Mouse (Mus musculus): ENCODE measurements around the gene Flt3. TPM values are rescaled to one million over a fixed set of nuclear protein-coding genes. Genes with fewer than 3 reads are reported as not detected.

The Flt3 gene
- polyA plus RNA-seq, 1 experiment, result 24.8 TPM

GRCm38 (mm10) chr5:147327636-147328035, 72.7 kb downstream of the Flt3 start:
- H3K4me3 ChIP-seq (replicated peaks; ENCODE audit: insufficient read depth, low read depth, low read length), result no peak overlapping the region
- 87% methylated on average over 5 of the region's 5 CpGs for WGBS
- no peaks in the 10 kb centered on the region for H3K27me3 ChIP-seq (ENCODE audit: control insufficient read depth, insufficient read depth, low read length)
- no peak for DNase-seq
- H3K4me1 ChIP-seq (ENCODE audit: control insufficient read depth, insufficient read depth, low read length), result no peaks in the 10 kb centered on the region
- TF ChIP-seq POLR2A (IDR thresholded peaks at IDR 0.05; ENCODE audit: borderline replicate concordance, insufficient read depth, low read length) (no peak), CTCF (IDR thresholded peaks at IDR 0.05; ENCODE audit: borderline replicate concordance, insufficient read depth, low read depth, low read length) (no peak)
- no peak overlapping the region for H3K27ac ChIP-seq (ENCODE audit: insufficient read depth, low read length)

GRCm38 (mm10) chr5:147325931-147326330, 74.4 kb downstream of the Flt3 start:
- Histone ChIP-seq H3K4me3 (replicated peaks; ENCODE audit: insufficient read depth, low read depth, low read length) (no peak overlapping the region), H3K27ac (ENCODE audit: insufficient read depth, low read length) (no peak overlapping the region), H3K27me3 (ENCODE audit: control insufficient read depth, insufficient read depth, low read length) (no peaks in the 10 kb centered on the region), H3K4me1 (ENCODE audit: control insufficient read depth, insufficient read depth, low read length) (no peaks in the 10 kb centered on the region)
- WGBS, result 39% methylated on average over 11 of the region's 11 CpGs
- no peak for TF ChIP-seq CTCF (IDR thresholded peaks at IDR 0.05; ENCODE audit: borderline replicate concordance, insufficient read depth, low read depth, low read length)
- TF ChIP-seq POLR2A (IDR thresholded peaks at IDR 0.05; ENCODE audit: borderline replicate concordance, insufficient read depth, low read length), result no peak
- no peak for DNase-seq

- peak; percentile 75 for TF ChIP-seq CTCF (IDR thresholded peaks at IDR 0.05; ENCODE audit: borderline replicate concordance, insufficient read depth, low read depth, low read length)
- no peak for TF ChIP-seq POLR2A (IDR thresholded peaks at IDR 0.05; ENCODE audit: borderline replicate concordance, insufficient read depth, low read length)
- DNase-seq, result peak; percentile 36 to 64
- H3K4me1 ChIP-seq (ENCODE audit: control insufficient read depth, insufficient read depth, low read length), result no peaks in the 10 kb centered on the region
- no peak overlapping the region for H3K4me3 ChIP-seq (replicated peaks; ENCODE audit: insufficient read depth, low read depth, low read length)
- H3K27ac ChIP-seq (ENCODE audit: insufficient read depth, low read length), result no peak overlapping the region
- WGBS, result 22% methylated on average over 17 of the region's 17 CpGs
- no peaks in the 10 kb centered on the region for H3K27me3 ChIP-seq (ENCODE audit: control insufficient read depth, insufficient read depth, low read length)
These were observed 76.9 kb downstream of the Flt3 start for GRCm38 (mm10) chr5:147323237-147323917.

- no peak within 1 kb of the TSS for H3K4me3 ChIP-seq (replicated peaks; ENCODE audit: insufficient read depth, low read depth, low read length)
- no peak within 1 kb of the TSS for H3K27ac ChIP-seq (ENCODE audit: insufficient read depth, low read length)
- DNase-seq, result no peak
- TF ChIP-seq CTCF (IDR thresholded peaks at IDR 0.05; ENCODE audit: borderline replicate concordance, insufficient read depth, low read depth, low read length) (no peak), POLR2A (IDR thresholded peaks at IDR 0.05; ENCODE audit: borderline replicate concordance, insufficient read depth, low read length) (no peak)
- no peaks in the 10 kb centered on the region for H3K27me3 ChIP-seq (ENCODE audit: control insufficient read depth, insufficient read depth, low read length)
- 63% methylated on average over 8 of the region's 8 CpGs for WGBS
- H3K4me1 ChIP-seq (ENCODE audit: control insufficient read depth, insufficient read depth, low read length), result no peaks in the 10 kb centered on the region
These were observed 78.1 kb downstream of the Flt3 start, which contains the start of gene Urad for GRCm38 (mm10) chr5:147322183-147322582. Gene Urad, minus strand, starts transcription at chr5:147322440.

- H3K4me1 ChIP-seq (ENCODE audit: control insufficient read depth, insufficient read depth, low read length), result no peaks in the 10 kb centered on the region
- peak in 1 of 2 experiments; percentile 45 for DNase-seq
- no peak overlapping the region for H3K27ac ChIP-seq (ENCODE audit: insufficient read depth, low read length)
- H3K4me3 ChIP-seq (replicated peaks; ENCODE audit: insufficient read depth, low read depth, low read length), result no peak overlapping the region
- TF ChIP-seq POLR2A (IDR thresholded peaks at IDR 0.05; ENCODE audit: borderline replicate concordance, insufficient read depth, low read length) (no peak), CTCF (IDR thresholded peaks at IDR 0.05; ENCODE audit: borderline replicate concordance, insufficient read depth, low read depth, low read length) (peak; percentile 65; the same call in 1 of the 2 replicates)
- H3K27me3 ChIP-seq (ENCODE audit: control insufficient read depth, insufficient read depth, low read length), result no peaks in the 10 kb centered on the region; the same call in 1 of the 2 replicates
These were observed 80.6 kb downstream of the Flt3 start for GRCm38 (mm10) chr5:147319653-147320052.

- no peaks in the 10 kb centered on the region for H3K4me1 ChIP-seq (ENCODE audit: control insufficient read depth, insufficient read depth, low read length)
- DNase-seq, result no peak
- no peak overlapping the region for H3K4me3 ChIP-seq (replicated peaks; ENCODE audit: insufficient read depth, low read depth, low read length)
- 19% methylated on average over 7 of the region's 7 CpGs for WGBS
- H3K27me3 ChIP-seq (ENCODE audit: control insufficient read depth, insufficient read depth, low read length), result no peaks in the 10 kb centered on the region; the same call in 1 of the 2 replicates
- H3K27ac ChIP-seq (ENCODE audit: insufficient read depth, low read length), result no peak overlapping the region
- TF ChIP-seq CTCF (IDR thresholded peaks at IDR 0.05; ENCODE audit: borderline replicate concordance, insufficient read depth, low read depth, low read length) (peak; percentile 26; the same call in 1 of the 2 replicates), POLR2A (IDR thresholded peaks at IDR 0.05; ENCODE audit: borderline replicate concordance, insufficient read depth, low read length) (no peak)
These were observed 82.3 kb downstream of the Flt3 start for GRCm38 (mm10) chr5:147317991-147318390.

- no peaks in the 10 kb centered on the region; the same call in 1 of the 2 replicates for H3K27me3 ChIP-seq (ENCODE audit: control insufficient read depth, insufficient read depth, low read length)
- H3K4me1 ChIP-seq (ENCODE audit: control insufficient read depth, insufficient read depth, low read length), result no peaks in the 10 kb centered on the region
- no peak for DNase-seq
- no peak overlapping the region for H3K27ac ChIP-seq (ENCODE audit: insufficient read depth, low read length)
- TF ChIP-seq POLR2A (IDR thresholded peaks at IDR 0.05; ENCODE audit: borderline replicate concordance, insufficient read depth, low read length) (no peak), CTCF (IDR thresholded peaks at IDR 0.05; ENCODE audit: borderline replicate concordance, insufficient read depth, low read depth, low read length) (no peak)
- 4% methylated on average over 7 of the region's 7 CpGs for WGBS
- H3K4me3 ChIP-seq (replicated peaks; ENCODE audit: insufficient read depth, low read depth, low read length), result no peak overlapping the region
These were observed 83.0 kb downstream of the Flt3 start for GRCm38 (mm10) chr5:147317321-147317720.

GRCm38 (mm10) chr5:147315432-147316075, 84.7 kb downstream of the Flt3 start:
- Histone ChIP-seq H3K4me3 (replicated peaks; ENCODE audit: insufficient read depth, low read depth, low read length) (no peak overlapping the region), H3K4me1 (ENCODE audit: control insufficient read depth, insufficient read depth, low read length) (no peaks in the 10 kb centered on the region), H3K27ac (ENCODE audit: insufficient read depth, low read length) (no peak overlapping the region), H3K27me3 (ENCODE audit: control insufficient read depth, insufficient read depth, low read length) (no peaks in the 10 kb centered on the region; the same call in 1 of the 2 replicates)
- DNase-seq, result no peak
- 3% methylated on average over 25 of the region's 25 CpGs for WGBS
- TF ChIP-seq CTCF (IDR thresholded peaks at IDR 0.05; ENCODE audit: borderline replicate concordance, insufficient read depth, low read depth, low read length) (no peak), POLR2A (IDR thresholded peaks at IDR 0.05; ENCODE audit: borderline replicate concordance, insufficient read depth, low read length) (no peak)

Data from cerebellum, adult 2 months (tissue).